Mouse (Mus musculus) inflammation-experienced regulatory T-cells (primary cell): ENCODE measurements around the gene Phxr2. TPM values are rescaled to one million over a fixed set of nuclear protein-coding genes. Genes with fewer than 3 reads are reported as not detected.

Experiments
- polyA plus RNA-seq, 2 experiments: library from polyadenylated mRNA; unstranded; fragments of 100-300 nt; shearing (Covaris generic); gene quantifications; one replicate each; pipeline ENCODE4 v1.2.1; 2017

Phxr2 gene
- polyA plus RNA-seq = 1 to 10 TPM in 1 of 2 experiments, under 1 TPM in 1; 0.68 to 2.0 TPM

DNA sequence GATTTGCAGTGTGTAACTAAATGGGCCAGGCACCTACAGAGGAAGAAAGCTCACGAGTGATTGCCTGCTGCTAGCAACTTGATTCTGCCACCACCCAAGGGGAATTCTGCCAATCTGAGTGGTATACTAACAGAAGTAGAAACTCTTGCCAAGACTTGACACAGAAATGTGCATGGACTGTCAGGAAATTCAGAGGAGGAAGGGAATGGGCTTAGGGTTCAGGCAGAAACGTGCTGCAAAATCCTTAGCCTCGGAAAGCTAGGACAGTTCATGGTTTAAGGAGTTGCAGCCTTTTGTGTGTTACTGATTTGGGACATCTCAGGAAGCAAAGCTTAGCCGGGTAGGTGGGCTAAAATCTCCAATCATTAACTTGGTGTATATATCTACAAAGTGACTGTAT lies at the start of gene Phxr2:
Phxr2 (minus strand) TSS at position 101 of the 400 bp plus-strand sequence.

DNA sequence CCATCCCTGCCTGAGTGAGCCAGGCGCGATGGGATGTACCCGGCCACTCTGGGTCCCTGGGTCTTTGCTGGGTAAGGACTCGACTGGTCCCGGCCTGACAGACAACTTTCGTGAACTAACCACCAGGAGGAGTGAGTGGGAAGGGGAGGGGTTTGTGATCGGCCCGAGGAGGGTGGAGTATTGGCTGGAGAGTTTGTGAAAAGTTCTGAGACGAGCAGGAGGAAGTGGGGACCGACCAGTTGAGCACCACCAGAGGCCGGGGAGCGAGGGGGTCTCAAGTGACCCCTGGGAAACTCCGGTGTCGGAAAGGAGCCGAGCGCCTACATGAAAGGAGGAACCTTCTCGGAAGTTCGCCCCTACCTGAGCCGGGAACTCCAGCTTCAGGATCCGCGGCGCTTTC lies 18.2 kb downstream of the Phxr2 start, which contains the start of gene Galnt4:
Galnt4 (plus strand) TSS at position 196 of the 400 bp plus-strand sequence.

DNA sequence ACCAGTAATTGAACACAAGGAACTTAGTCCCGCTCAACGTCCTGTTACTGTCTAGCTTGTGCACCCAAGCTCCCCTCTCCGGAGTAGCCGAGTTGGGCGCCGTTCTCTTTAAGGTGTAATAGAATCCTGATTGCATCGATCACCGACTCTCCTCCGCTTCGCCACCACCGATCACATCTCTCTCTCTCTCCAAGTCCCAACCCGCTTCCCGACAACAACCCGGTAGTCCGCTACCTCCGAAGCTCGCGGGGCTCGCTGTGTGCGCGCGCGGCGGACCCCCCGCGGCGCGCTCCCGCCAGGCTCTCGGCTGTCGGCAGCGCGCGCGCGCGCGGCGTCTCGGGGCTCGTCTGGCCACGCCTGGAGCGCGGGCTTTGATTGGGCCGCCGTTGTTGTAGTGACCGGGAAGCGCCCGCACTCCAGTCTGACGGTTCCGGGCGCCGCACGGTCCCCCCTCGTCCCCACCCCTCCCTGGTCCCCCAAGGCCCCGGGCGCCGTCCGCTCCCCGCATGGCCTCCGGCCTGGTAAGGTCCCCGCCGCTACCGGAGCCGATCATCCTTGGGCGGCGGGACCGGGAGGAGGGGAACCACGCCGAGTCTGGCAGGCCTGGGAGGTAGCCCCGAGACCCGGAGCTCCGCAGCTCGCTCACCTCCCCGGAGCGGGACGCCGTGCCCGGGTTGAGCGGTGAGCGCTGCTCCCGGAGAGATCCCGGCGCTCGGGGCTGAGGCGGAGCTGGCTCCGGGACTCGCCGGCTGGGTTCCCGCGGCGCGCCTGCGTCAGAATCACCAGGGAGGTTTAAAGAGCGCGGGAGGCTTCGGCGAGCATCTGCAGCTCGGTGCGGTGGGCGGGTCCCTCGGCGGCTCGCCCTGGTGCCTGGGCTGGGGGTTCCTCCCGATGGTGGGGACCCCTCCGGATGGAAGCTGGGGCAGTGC lies 19.2 kb downstream of the Phxr2 start, which contains the start of gene Poc1b:
Poc1b (plus strand) TSS at position 334 of the 929 bp plus-strand sequence.

Other genes with a start within 250 kb of the Phxr2 start
- 100 to 1,000 TPM; 162 to 186 TPM for gene Atp2b1, start 211.9 kb downstream of the Phxr2 start, polyA plus RNA-seq
- 10 to 100 TPM; 17.7 to 24.7 TPM for gene Poc1b, start 19.3 kb downstream of the Phxr2 start, polyA plus RNA-seq
- gene Galnt4, start 18.2 kb downstream of the Phxr2 start, polyA plus RNA-seq = 1 to 10 TPM; 4.5 to 7.2 TPM
- gene Dusp6, start 136.9 kb upstream of the Phxr2 start, polyA plus RNA-seq = 10 to 100 TPM; 31.2 to 38.3 TPM